Comparison of ENCODE assay signal across 22 mouse cellular contexts in genomic region chr2:146049339-146049738, GRCm38 (mm10).
DNase-seq lines count a peak whose midpoint lies in the region; ATAC-seq and TF ChIP-seq lines count a peak whose summit lies in the region.
"Had no signal": no experiment of that assay in that cellular context is flagged by ENCODE, and none has a peak within 500 bp of the region (broad histone marks: within the 10 kb centered on the region; RNA-seq: fewer than 3 reads in every experiment).

No protein-coding gene starts in this region.

- TF ChIP-seq POLR2A in ES-Bruce4 (IDR thresholded peaks at IDR 0.05; ENCODE audit: insufficient read depth, low read length): no peak
- no peak for TF ChIP-seq POLR2A in cortical plate, adult 2 months (IDR thresholded peaks at IDR 0.05; ENCODE audit: extremely low read depth, insufficient read depth, low read length)

- no peak overlapping the region for H3K27ac ChIP-seq in liver, embryonic 14.5 days
- H3K27ac ChIP-seq in liver, embryonic 12.5 days: no peak overlapping the region
- no peak overlapping the region for H3K27ac ChIP-seq in ES-Bruce4 (ENCODE audit: insufficient read depth, low read length)
- H3K27ac ChIP-seq in cortical plate, adult 2 months (ENCODE audit: insufficient read depth, low read length): no peak overlapping the region
- H3K27ac ChIP-seq: forebrain, embryonic 12.5 days; kidney, embryonic 15.5 days; limb, embryonic 12.5 days had no signal

- peak; percentile 40 for TF ChIP-seq CTCF in liver, embryonic 14.5 days (IDR thresholded peaks at IDR 0.05; ENCODE audit: low read depth)
- peak; percentile 20 for TF ChIP-seq CTCF in ES-Bruce4 (IDR thresholded peaks at IDR 0.05; ENCODE audit: low read depth, low read length)
- TF ChIP-seq CTCF in cortical plate, adult 2 months (IDR thresholded peaks at IDR 0.05; ENCODE audit: extremely low read depth, insufficient read depth, low read length): 0 out of 2 replicates have a peak, but pooled peaks have one; percentile 1

- no peak for ATAC-seq in liver, embryonic 14.5 days (ENCODE audit: insufficient read depth)
- ATAC-seq in liver, embryonic 12.5 days: no peak
- ATAC-seq: activated CD4-positive, CD25-positive, alpha-beta regulatory T cell, adult 4 months; inflammation-experienced regulatory T-cells, adult 6 months had no signal

- peak; percentile 25 for DNase-seq in heart, adult 11 months
- no peak for DNase-seq in heart, postnatal 4 days
- no peak for DNase-seq in liver, embryonic 14.5 days (ENCODE audit: low read depth in 3 of 3, low spot score in 3 of 3)
- DNase-seq in urinary bladder, postnatal 14 days (ENCODE audit: low spot score): no peak
- DNase-seq in spleen, postnatal 14 days (ENCODE audit: low spot score in 2 of 2): no peak
- DNase-seq: adrenal gland, postnatal 25 days; B cell, adult 2 months; cerebellum, adult 9-11 months; embryo, embryonic 11 days; gastrocnemius, postnatal 36 days; lung, postnatal 4 days; midbrain, embryonic 14.5 days; right cerebral cortex, adult 18-20 months had no signal

- no peak overlapping the region for H3K9ac ChIP-seq in liver, embryonic 14.5 days (replicated peaks)
- H3K9ac ChIP-seq in liver, embryonic 12.5 days: no peak overlapping the region
- H3K9ac ChIP-seq in ES-Bruce4 (ENCODE audit: low read depth, poor library complexity, severe bottlenecking): no peak overlapping the region
- H3K9ac ChIP-seq: forebrain, embryonic 12.5 days; kidney, embryonic 15.5 days; limb, embryonic 12.5 days had no signal

- no peaks in the 10 kb centered on the region for H3K27me3 ChIP-seq in liver, embryonic 14.5 days (ENCODE audit: control insufficient read depth, insufficient read depth, low read length)
- H3K27me3 ChIP-seq in liver, embryonic 12.5 days (replicated peaks): 0 out of 2 replicates have a peak, but pooled peaks cover 4% of the 10 kb centered on the region
- no peaks in the 10 kb centered on the region for H3K27me3 ChIP-seq in ES-Bruce4 (ENCODE audit: control insufficient read depth, insufficient read depth, low read length, poor library complexity, severe bottlenecking)
- H3K27me3 ChIP-seq: forebrain, embryonic 12.5 days; kidney, embryonic 15.5 days had no signal

- no peak overlapping the region for H3K4me2 ChIP-seq in liver, embryonic 14.5 days (ENCODE audit: low read depth)
- no peak overlapping the region for H3K4me2 ChIP-seq in liver, embryonic 12.5 days
- H3K4me2 ChIP-seq: forebrain, embryonic 12.5 days; heart, embryonic 11.5 days; kidney, embryonic 15.5 days; limb, embryonic 12.5 days had no signal

- no peaks in the 10 kb centered on the region for H3K9me3 ChIP-seq in liver, embryonic 14.5 days (ENCODE audit: control insufficient read depth, low read length)
- no peaks in the 10 kb centered on the region for H3K9me3 ChIP-seq in liver, embryonic 12.5 days (replicated peaks)
- no peaks in the 10 kb centered on the region for H3K9me3 ChIP-seq in ES-Bruce4 (replicated peaks; ENCODE audit: control insufficient read depth, insufficient read depth, low read length, poor library complexity, severe bottlenecking)
- H3K9me3 ChIP-seq: forebrain, embryonic 12.5 days; kidney, embryonic 15.5 days; limb, embryonic 12.5 days had no signal

- H3K4me3 ChIP-seq in liver, embryonic 14.5 days (ENCODE audit: insufficient read depth in 1 of 2, low read depth in 2 of 2, low read length in 2 of 2): no peak overlapping the region
- H3K4me3 ChIP-seq in liver, embryonic 12.5 days: no peak overlapping the region
- H3K4me3 ChIP-seq in ES-Bruce4 (ENCODE audit: low read depth, low read length): no peak overlapping the region
- H3K4me3 ChIP-seq in cortical plate, adult 2 months (ENCODE audit: insufficient read depth, low read length): no peak overlapping the region
- H3K4me3 ChIP-seq: forebrain, embryonic 12.5 days; kidney, embryonic 15.5 days; limb, embryonic 12.5 days had no signal

- WGBS in liver, embryonic 14.5 days (ENCODE audit: insufficient replicate concordance): 58% methylated on average over 5 of the region's 5 CpGs
- 54% methylated on average over 5 of the region's 5 CpGs for WGBS in liver, embryonic 12.5 days (ENCODE audit: insufficient replicate concordance)

- no peaks in the 10 kb centered on the region for H3K36me3 ChIP-seq in liver, embryonic 14.5 days (replicated peaks; ENCODE audit: control insufficient read depth, insufficient read depth, low read depth)
- H3K36me3 ChIP-seq in liver, embryonic 12.5 days: no peaks in the 10 kb centered on the region
- no peaks in the 10 kb centered on the region for H3K36me3 ChIP-seq in ES-Bruce4 (ENCODE audit: control insufficient read depth, insufficient read depth, low read length, poor library complexity, severe bottlenecking)
- H3K36me3 ChIP-seq: forebrain, embryonic 12.5 days; kidney, embryonic 15.5 days; limb, embryonic 12.5 days had no signal

- H3K4me1 ChIP-seq in liver, embryonic 14.5 days (replicated peaks; ENCODE audit: control insufficient read depth in 2 of 2, insufficient read depth in 2 of 2, low read length in 1 of 2): no peaks in the 10 kb centered on the region
- no peaks in the 10 kb centered on the region for H3K4me1 ChIP-seq in liver, embryonic 12.5 days
- no peaks in the 10 kb centered on the region for H3K4me1 ChIP-seq in ES-Bruce4 (ENCODE audit: control insufficient read depth, insufficient read depth, low read length)
- peaks cover 3% of the 10 kb centered on the region; the same call in 1 of the 2 replicates for H3K4me1 ChIP-seq in cortical plate, adult 2 months (ENCODE audit: control insufficient read depth, insufficient read depth, low read length)

- no peak for TF ChIP-seq EP300 in liver, embryonic 14.5 days (IDR thresholded peaks at IDR 0.05; ENCODE audit: low read depth)
- no peak for TF ChIP-seq EP300 in ES-Bruce4 (IDR thresholded peaks at IDR 0.05; ENCODE audit: insufficient read depth, low read depth, low read length)
